Mouse (Mus musculus): ENCODE data around the gene Bloc1s4. TPM values are rescaled to one million over a fixed set of nuclear protein-coding genes. Genes with fewer than 3 reads are reported as not detected.

Gene Bloc1s4
- total RNA-seq, 2 experiments from 2014 or later, result 14.0 to 14.2 TPM

- DNase-seq, result no peak
Measured at GRCm38 (mm10) chr5:36719135-36719534, 29.3 kb downstream of the Bloc1s4 start.

GRCm38 (mm10) chr5:36717889-36718288 is 30.6 kb downstream of the Bloc1s4 start:
- no peak for DNase-seq

GRCm38 (mm10) chr5:36716816-36717215 is 31.6 kb downstream of the Bloc1s4 start:
- no peak for DNase-seq

- no peak for DNase-seq
Measured at GRCm38 (mm10) chr5:36714832-36715231, 33.6 kb downstream of the Bloc1s4 start.

- DNase-seq, result peak in 1 of 2 experiments; percentile 45
Measured at GRCm38 (mm10) chr5:36713693-36714092, 34.8 kb downstream of the Bloc1s4 start.

GRCm38 (mm10) chr5:36712553-36713534 is 35.6 kb downstream of the Bloc1s4 start:
- DNase-seq, result peak; percentile 92 to 96

- DNase-seq, result peak in 1 of 2 experiments; percentile 56
Measured at GRCm38 (mm10) chr5:36711863-36712262, 36.6 kb downstream of the Bloc1s4 start.

GRCm38 (mm10) chr5:36705792-36706191 is 42.7 kb downstream of the Bloc1s4 start:
- DNase-seq, result no peak

GRCm38 (mm10) chr5:36705390-36705789 is 43.1 kb downstream of the Bloc1s4 start:
- no peak for DNase-seq

- DNase-seq, result no peak
Measured at GRCm38 (mm10) chr5:36704684-36705083, 43.8 kb downstream of the Bloc1s4 start.

GRCm38 (mm10) chr5:36700939-36701620 is 47.4 kb downstream of the Bloc1s4 start:
- peak in 1 of 2 experiments; percentile 34 for DNase-seq

- no peak for DNase-seq
Measured at GRCm38 (mm10) chr5:36698689-36699088, 49.8 kb downstream of the Bloc1s4 start.

GRCm38 (mm10) chr5:36698067-36698670 is 50.3 kb downstream of the Bloc1s4 start:
- DNase-seq, result no peak

Other genes with a start within 250 kb of the Bloc1s4 start
- 10 to 100 TPM; 13.4 to 14.6 TPM for gene Tbc1d14, start 155.4 kb downstream of the Bloc1s4 start, total RNA-seq (2021)
- 10 to 100 TPM; 85.9 to 89.3 TPM for gene D5Ertd579e, start 52.6 kb downstream of the Bloc1s4 start, total RNA-seq (2021)
- 100 to 1,000 TPM; 282 to 304 TPM for gene Mrfap1, start 48.1 kb upstream of the Bloc1s4 start, total RNA-seq (2021)
- gene Man2b2, start 82.0 kb upstream of the Bloc1s4 start, total RNA-seq (2021), result 10 to 100 TPM; 24.6 to 27.4 TPM
- 1 to 10 TPM; 4.7 to 4.9 TPM for gene Ppp2r2c, start 119.9 kb upstream of the Bloc1s4 start, total RNA-seq (2021)
- 10 to 100 TPM; 84.6 to 86.4 TPM for gene Wfs1, start 240.6 kb upstream of the Bloc1s4 start, total RNA-seq (2021)